Mouse (Mus musculus) cerebellum, adult 18-20 months (tissue): ENCODE data around the gene Galns.
"Not testable (repeated sequence)": the region's sequence is repeated elsewhere in the genome, so short reads cannot be mapped to it uniquely, and the experiment has no call there.

Experiments
- DNase-seq, 2 experiments: peaks; one replicate each; pipeline ENCODE4 v3.0.0; 2021

Gene Galns

GRCm38 (mm10) chr8:122586749-122587148 lies 24.5 kb downstream of the Galns start:
- DNase-seq: no peak

GRCm38 (mm10) chr8:122586171-122586570 lies 25.1 kb downstream of the Galns start:
- no peak for DNase-seq

- no peak for DNase-seq
Measured at GRCm38 (mm10) chr8:122585411-122585891, 25.8 kb downstream of the Galns start.

GRCm38 (mm10) chr8:122584981-122585380 lies 26.3 kb downstream of the Galns start:
- DNase-seq: no peak

DNA sequence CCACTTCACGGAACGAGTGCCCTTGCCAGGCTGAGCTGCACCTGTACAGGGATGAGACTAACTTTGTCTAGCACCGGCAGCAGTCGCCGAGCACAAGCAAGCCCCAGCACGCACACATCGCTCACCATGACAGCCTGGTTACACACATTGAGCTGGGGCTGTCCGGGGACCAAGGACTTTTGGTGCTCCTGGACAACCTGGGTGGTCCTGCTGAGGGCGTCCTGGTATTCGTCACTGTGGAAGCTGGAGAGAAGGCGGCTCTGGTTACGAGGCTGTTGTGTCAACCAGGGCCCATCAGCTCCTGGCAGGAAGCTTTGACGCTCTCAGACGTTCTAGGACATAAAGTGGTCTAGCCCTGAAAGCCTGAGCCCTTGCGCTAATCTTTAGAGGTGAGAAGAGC lies 30.3 kb downstream of the Galns start:
- DNase-seq: no peak

DNA sequence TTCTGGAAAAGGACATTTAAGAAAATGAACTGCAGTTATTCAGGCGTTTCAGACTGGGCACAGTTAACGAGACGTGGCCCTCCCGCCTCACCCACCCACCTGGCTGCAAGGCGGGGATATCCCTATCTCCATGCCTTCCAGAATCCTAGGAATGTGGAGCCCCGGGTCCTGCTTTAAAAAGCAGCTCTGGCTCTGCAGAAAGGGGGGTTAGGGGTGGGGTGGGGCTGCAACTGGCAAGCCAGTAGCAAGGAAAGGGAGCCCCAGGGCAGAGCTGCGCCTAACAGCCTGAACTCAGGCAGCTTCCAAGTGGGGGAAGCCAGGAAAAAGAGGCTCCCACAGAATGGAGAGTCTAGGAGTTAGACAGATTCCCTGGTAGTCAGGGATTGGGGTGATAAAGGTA lies 32.1 kb downstream of the Galns start:
- DNase-seq: no peak

GRCm38 (mm10) chr8:122577116-122577515 lies 34.1 kb downstream of the Galns start:
- DNase-seq: no peak

- peak; percentile 96 to 99 for DNase-seq
Measured at GRCm38 (mm10) chr8:122576648-122577022, 34.6 kb downstream of the Galns start, which contains the start of gene Aprt. TSS of gene Aprt (minus strand) at chr8:122576909.

GRCm38 (mm10) chr8:122575735-122576647 lies 35.3 kb downstream of the Galns start:
- DNase-seq: peak in 1 of 2 experiments; percentile 42

GRCm38 (mm10) chr8:122575286-122575685 lies 36.0 kb downstream of the Galns start:
- no peak for DNase-seq

DNA sequence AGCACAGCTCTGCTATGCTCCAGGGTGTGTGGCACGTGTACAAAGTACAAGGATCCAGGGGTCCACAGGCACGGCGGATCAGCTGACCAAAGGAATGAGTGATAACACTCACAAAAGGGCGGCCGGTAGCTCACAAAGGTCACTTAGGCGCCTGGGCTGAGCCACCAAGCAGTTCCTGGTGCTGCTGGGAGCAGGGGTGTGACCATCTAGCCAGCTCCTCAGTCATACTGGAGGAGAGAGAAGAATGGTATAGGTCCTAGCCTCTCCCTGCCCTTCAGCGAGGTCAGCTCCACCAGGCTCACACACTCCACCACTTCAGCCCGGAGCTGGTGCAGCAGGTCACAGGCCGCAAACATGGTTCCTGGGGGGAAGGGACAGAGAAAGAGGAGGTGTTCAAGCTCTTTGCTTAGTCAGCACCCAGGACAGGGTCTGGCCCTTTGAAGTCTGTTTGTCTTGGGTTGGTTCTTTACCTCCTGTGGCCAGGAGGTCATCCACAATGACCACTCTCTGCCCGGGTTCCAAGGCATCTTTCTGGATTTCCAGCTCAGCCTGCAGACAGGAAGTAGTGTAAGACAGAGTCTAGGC lies 36.5 kb downstream of the Galns start:
- no peak for DNase-seq

DNA sequence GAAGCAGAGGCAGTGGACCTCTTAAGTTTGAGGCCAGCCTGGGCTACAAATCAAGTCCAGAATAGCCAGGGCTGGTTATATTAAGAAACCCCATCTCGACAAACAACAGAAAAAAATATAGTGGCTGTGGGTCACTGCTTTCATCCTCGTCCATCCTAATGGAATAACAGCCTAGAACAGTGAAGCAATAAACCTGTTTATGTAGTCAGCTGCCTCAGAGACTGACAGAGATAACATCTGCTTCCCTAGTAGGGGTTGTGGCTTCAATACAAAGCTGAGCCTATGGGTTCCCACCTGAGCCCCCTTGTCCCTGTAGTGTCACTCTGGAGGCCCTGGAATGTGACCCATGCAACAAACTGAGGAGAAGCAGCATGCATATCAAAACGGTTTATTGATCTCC lies 37.0 kb downstream of the Galns start:
- no peak for DNase-seq

DNA sequence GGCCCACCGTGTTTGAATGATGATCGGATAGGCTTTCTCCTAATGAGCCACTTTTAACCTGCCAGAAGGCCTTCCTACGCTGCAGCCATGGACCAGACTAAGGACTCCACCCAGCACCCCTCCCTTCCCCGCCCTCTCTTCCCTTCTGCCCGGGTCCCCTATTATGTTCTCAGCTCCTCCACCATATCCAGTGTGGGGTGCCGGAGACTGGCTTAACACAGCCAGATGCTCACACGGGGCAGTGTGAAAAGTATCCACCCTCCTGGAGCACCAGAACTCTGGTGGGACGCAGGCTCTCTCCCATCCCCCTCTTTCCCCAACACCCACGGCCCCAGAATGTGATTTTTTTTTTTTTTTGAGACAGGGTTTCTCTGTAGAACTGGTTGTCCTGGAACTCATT lies 37.7 kb downstream of the Galns start:
- DNase-seq: no peak

GRCm38 (mm10) chr8:122573176-122573575 lies 38.1 kb downstream of the Galns start:
- DNase-seq: not testable (repeated sequence)

GRCm38 (mm10) chr8:122572751-122573150 lies 38.5 kb downstream of the Galns start:
- no peak for DNase-seq

DNA sequence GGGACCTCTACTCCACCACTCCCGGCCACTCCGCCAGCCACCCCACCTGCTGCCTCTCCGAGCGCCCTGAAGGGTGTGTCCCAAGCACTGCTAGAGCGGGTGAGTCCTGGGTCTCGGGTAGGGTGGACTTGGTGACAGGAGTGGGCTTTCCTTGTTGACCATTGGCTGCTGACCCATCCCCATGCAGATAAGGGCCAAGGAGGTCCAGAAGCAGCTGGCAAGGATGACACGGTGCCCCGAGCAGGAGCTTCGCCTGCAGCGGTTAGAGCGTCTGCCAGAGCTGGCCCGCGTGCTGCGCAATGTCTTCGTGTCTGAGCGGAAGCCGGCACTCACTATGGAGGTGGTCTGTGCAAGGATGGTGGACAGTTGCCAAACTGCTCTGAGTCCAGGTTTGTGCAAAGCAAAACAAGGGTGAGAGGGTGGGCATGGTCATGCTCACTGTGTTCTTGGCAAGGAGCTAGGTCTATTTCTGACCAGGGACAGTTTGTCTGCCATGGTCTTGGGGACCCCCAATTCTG lies 39.5 kb downstream of the Galns start:
- no peak for DNase-seq

DNA sequence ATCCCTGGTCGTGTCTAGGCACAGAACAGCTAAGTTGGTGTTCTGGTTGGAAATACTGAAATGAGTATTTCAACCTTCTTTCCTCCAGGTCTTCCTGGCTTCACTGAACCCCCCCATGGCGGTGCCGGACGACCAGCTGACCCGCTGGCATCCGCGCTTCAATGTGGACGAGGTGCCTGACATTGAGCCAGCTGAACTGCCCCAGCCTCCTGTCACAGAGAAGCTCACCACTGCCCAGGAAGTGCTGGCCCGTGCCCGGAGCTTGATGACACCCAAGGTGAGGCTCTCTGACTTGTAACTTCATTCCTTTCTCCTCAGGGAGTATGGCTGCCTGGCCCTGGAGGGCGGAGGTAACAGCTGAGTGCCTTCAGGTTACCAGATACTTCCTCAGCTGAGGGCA lies 40.1 kb downstream of the Galns start:
- DNase-seq: peak; percentile 71 to 77

DNA sequence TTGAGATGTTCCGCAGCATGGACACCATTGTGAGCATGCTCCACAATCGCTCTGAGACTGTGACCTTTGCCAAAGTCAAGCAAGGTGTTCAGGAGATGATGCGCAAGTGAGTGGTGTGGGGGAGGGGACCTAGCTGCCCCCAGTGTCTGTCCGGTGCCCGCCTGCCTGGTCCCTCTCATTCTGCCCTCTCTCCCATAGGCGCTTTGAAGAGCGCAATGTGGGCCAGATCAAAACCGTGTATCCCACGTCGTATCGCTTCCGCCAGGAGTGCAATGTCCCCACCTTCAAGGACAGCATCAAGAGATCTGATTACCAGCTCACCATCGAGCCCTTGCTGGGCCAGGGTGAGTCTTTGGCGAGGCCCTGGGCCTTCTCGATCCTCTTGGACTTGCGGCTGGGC lies 41.3 kb downstream of the Galns start:
- DNase-seq: no peak

- no peak for DNase-seq
Measured at GRCm38 (mm10) chr8:122569329-122569728, 41.9 kb downstream of the Galns start.

DNA sequence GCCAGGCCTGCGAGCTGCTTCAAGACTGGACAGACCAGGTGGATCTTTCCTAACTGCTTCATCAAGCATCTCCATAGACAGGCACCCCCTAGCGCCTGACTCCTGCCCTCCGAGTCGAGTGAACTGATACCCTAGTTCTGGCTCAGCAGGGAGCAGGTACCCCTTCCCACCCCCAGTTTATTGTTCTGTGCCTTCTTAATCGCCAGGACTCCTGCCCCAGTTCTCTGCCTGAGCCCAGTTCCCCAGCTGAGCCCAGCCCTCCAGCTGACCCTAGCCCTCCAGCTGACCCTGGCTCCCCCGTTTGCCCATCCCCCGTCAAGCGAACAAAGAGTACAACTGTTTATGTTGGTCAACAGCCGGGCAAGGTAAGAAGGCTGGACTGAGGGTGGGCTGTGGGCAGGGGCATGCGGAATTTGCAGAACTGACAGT lies 42.4 kb downstream of the Galns start:
- DNase-seq: peak in 1 of 2 experiments; percentile 34

GRCm38 (mm10) chr8:122568109-122568504 lies 43.2 kb downstream of the Galns start:
- DNase-seq: no peak

DNA sequence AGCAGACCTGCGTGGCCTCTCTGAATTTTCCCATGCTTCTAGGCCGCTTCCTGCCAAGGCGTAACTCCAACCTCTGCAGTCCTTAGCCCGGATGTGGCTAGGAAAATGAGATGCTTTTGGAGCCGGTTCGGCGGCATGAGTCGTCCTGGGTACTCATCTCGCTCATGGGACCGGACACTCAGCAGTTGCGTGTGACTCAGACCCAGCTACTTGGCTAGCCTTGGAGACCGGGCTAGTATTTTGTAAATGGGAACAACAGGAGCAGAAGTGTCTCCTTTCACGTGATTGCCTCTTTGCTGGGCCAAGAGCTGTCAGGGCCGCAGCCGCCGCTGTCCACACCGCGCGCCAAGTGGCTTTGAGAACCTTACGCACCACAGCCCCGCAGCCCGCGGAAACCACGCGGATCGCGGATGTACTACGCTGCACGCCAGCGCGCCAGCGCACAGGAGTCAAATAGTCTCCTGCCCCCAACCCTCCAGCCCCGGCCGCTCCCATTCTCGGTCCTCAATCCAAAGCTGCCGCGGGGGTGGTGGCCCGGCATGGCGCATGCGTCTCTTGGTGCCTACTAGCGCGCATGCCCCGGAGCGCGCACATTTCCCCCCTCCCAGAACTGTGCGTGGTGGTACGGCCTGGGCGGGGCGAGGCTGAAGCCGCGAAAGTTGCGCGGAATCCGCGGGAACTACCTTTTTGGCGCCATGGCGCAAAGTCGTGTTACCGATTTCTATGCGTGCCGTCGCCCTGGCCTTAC lies 43.7 kb downstream of the Galns start, which contains the start of gene Cdt1:
Gene Cdt1 (plus strand): TSS at position 655 of the 748 bp plus-strand sequence.
- DNase-seq: peak; percentile 95 to 97

DNA sequence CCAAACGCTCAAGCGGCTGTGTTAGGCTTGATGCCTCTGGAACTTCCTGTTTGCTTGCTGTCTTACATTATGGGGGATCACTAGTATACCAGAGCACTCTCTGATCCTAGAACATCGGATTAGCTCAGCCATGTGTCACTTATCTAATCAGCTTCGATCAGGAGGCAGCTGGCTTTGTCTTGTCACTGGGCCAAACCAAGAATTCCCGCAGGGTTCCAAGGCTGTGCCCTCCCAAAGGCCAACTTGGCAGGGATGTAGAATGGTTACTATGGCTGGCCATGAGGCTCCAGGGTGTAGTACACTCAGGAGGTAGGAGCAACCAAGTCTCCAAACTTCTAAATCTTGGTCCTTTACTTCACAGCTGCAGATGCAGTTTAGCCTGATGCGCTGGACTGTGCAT lies 44.5 kb downstream of the Galns start:
- peak in 1 of 2 experiments; percentile 33 for DNase-seq
